ENCODE assay signal across 30 mouse cellular contexts in genomic region chr10:10215376-10215775, GRCm38 (mm10).
A peak's percentile ranks its signal among the peaks of the same experiment; 100 is the strongest.
DNase-seq lines count a peak whose midpoint lies in the region; ATAC-seq and TF ChIP-seq lines count a peak whose summit lies in the region.
"Had no signal": no experiment of that assay in that cellular context is flagged by ENCODE, and none has a peak within 500 bp of the region (broad histone marks: within the 10 kb centered on the region; RNA-seq: fewer than 3 reads in every experiment).

No protein-coding gene starts in this region.

- no peaks in the 10 kb centered on the region for H3K27me3 ChIP-seq in hindbrain, postnatal 0 days (ENCODE audit: insufficient read depth, low read length)
- H3K27me3 ChIP-seq in hindbrain, embryonic 13.5 days, result no peaks in the 10 kb centered on the region
- no peaks in the 10 kb centered on the region for H3K27me3 ChIP-seq in midbrain, embryonic 16.5 days (ENCODE audit: control insufficient read depth, insufficient read depth, low read depth, low read length)
- H3K27me3 ChIP-seq in midbrain, embryonic 11.5 days (ENCODE audit: control insufficient read depth, insufficient read depth, low read length), result no peaks in the 10 kb centered on the region
- H3K27me3 ChIP-seq in midbrain, postnatal 0 days (ENCODE audit: insufficient read depth, low read length), result no peaks in the 10 kb centered on the region
- H3K27me3 ChIP-seq: embryonic facial prominence, embryonic 15.5 days; hindbrain, embryonic 12.5 days; liver, embryonic 13.5 days; neural tube, embryonic 15.5 days had no signal

- H3K4me1 ChIP-seq in hindbrain, postnatal 0 days (ENCODE audit: insufficient read depth, low read length), result no peaks in the 10 kb centered on the region
- 0 out of 2 replicates have a peak, but pooled peaks cover 3% of the 10 kb centered on the region for H3K4me1 ChIP-seq in hindbrain, embryonic 13.5 days (replicated peaks)
- H3K4me1 ChIP-seq in midbrain, embryonic 16.5 days (ENCODE audit: control insufficient read depth, insufficient read depth, low read length), result peaks cover 6% of the 10 kb centered on the region; the same call in 1 of the 2 replicates
- no peaks in the 10 kb centered on the region for H3K4me1 ChIP-seq in midbrain, embryonic 11.5 days (ENCODE audit: control insufficient read depth, insufficient read depth, low read length)
- no peaks in the 10 kb centered on the region for H3K4me1 ChIP-seq in midbrain, postnatal 0 days (ENCODE audit: insufficient read depth, low read length)
- H3K4me1 ChIP-seq: embryonic facial prominence, embryonic 10.5 days; embryonic facial prominence, embryonic 15.5 days; hindbrain, embryonic 12.5 days; liver, embryonic 13.5 days; neural tube, embryonic 15.5 days had no signal

- no peaks in the 10 kb centered on the region for H3K9me3 ChIP-seq in hindbrain, postnatal 0 days (ENCODE audit: low read length)
- H3K9me3 ChIP-seq in hindbrain, embryonic 13.5 days, result no peaks in the 10 kb centered on the region
- no peaks in the 10 kb centered on the region for H3K9me3 ChIP-seq in midbrain, embryonic 16.5 days (replicated peaks; ENCODE audit: control insufficient read depth, low read length, poor library complexity, severe bottlenecking)
- H3K9me3 ChIP-seq in midbrain, embryonic 11.5 days (ENCODE audit: control insufficient read depth, low read length), result no peaks in the 10 kb centered on the region
- H3K9me3 ChIP-seq in midbrain, postnatal 0 days (ENCODE audit: low read length), result no peaks in the 10 kb centered on the region
- H3K9me3 ChIP-seq: embryonic facial prominence, embryonic 10.5 days; embryonic facial prominence, embryonic 15.5 days; hindbrain, embryonic 12.5 days; liver, embryonic 13.5 days; neural tube, embryonic 15.5 days had no signal

- H3K9ac ChIP-seq in hindbrain, postnatal 0 days (replicated peaks; ENCODE audit: low read length), result no peak overlapping the region
- H3K9ac ChIP-seq in hindbrain, embryonic 13.5 days, result no peak overlapping the region
- no peak overlapping the region for H3K9ac ChIP-seq in midbrain, embryonic 16.5 days (ENCODE audit: low read depth, low read length)
- H3K9ac ChIP-seq in midbrain, embryonic 11.5 days (ENCODE audit: low read length), result no peak overlapping the region
- no peak overlapping the region for H3K9ac ChIP-seq in midbrain, postnatal 0 days (replicated peaks; ENCODE audit: low read length, poor library complexity, severe bottlenecking)
- H3K9ac ChIP-seq: embryonic facial prominence, embryonic 15.5 days; hindbrain, embryonic 12.5 days; liver, embryonic 13.5 days; neural tube, embryonic 15.5 days had no signal

- 39% methylated on average over 5 of the region's 5 CpGs for WGBS in hindbrain, postnatal 0 days
- 53% methylated on average over 5 of the region's 5 CpGs for WGBS in hindbrain, embryonic 13.5 days
- 46% methylated on average over 5 of the region's 5 CpGs for WGBS in midbrain, embryonic 16.5 days
- 63% methylated on average over 5 of the region's 5 CpGs for WGBS in midbrain, embryonic 11.5 days
- WGBS in midbrain, postnatal 0 days, result 40% methylated on average over 5 of the region's 5 CpGs

- 0 out of 2 replicates have a peak, but pooled peaks have one; percentile 38 for ATAC-seq in hindbrain, postnatal 0 days
- no peak for ATAC-seq in hindbrain, embryonic 13.5 days (ENCODE audit: low FRiP score)
- ATAC-seq in midbrain, embryonic 16.5 days, result peak; percentile 58; the same call in 1 of the 2 replicates
- ATAC-seq in midbrain, embryonic 11.5 days (ENCODE audit: low FRiP score), result no peak
- peak; percentile 75; the same call in 1 of the 2 replicates for ATAC-seq in midbrain, postnatal 0 days (ENCODE audit: low FRiP score)
- ATAC-seq: intestine, postnatal 0 days had no signal

- H3K4me2 ChIP-seq in hindbrain, postnatal 0 days (ENCODE audit: low read depth, low read length), result no peak overlapping the region
- no peak overlapping the region for H3K4me2 ChIP-seq in hindbrain, embryonic 13.5 days
- H3K4me2 ChIP-seq in midbrain, embryonic 16.5 days (ENCODE audit: low read length), result no peak overlapping the region
- no peak overlapping the region for H3K4me2 ChIP-seq in midbrain, embryonic 11.5 days
- no peak overlapping the region for H3K4me2 ChIP-seq in midbrain, postnatal 0 days (ENCODE audit: low read depth, low read length, poor library complexity, severe bottlenecking)
- H3K4me2 ChIP-seq: embryonic facial prominence, embryonic 15.5 days; heart, embryonic 11.5 days; hindbrain, embryonic 12.5 days; liver, embryonic 13.5 days; neural tube, embryonic 15.5 days had no signal

- no peaks in the 10 kb centered on the region for H3K36me3 ChIP-seq in hindbrain, postnatal 0 days (ENCODE audit: insufficient read depth, low read length)
- H3K36me3 ChIP-seq in hindbrain, embryonic 13.5 days, result no peaks in the 10 kb centered on the region
- no peaks in the 10 kb centered on the region for H3K36me3 ChIP-seq in midbrain, embryonic 16.5 days (ENCODE audit: control insufficient read depth, insufficient read depth, low read length)
- no peaks in the 10 kb centered on the region for H3K36me3 ChIP-seq in midbrain, embryonic 11.5 days (ENCODE audit: control insufficient read depth, insufficient read depth, low read length)
- H3K36me3 ChIP-seq in midbrain, postnatal 0 days (ENCODE audit: insufficient read depth, low read length), result no peaks in the 10 kb centered on the region
- H3K36me3 ChIP-seq: embryonic facial prominence, embryonic 10.5 days; embryonic facial prominence, embryonic 15.5 days; hindbrain, embryonic 12.5 days; liver, embryonic 13.5 days; neural tube, embryonic 15.5 days had no signal

- no peak overlapping the region for H3K27ac ChIP-seq in hindbrain, postnatal 0 days
- H3K27ac ChIP-seq in hindbrain, embryonic 13.5 days, result no peak overlapping the region
- H3K27ac ChIP-seq in midbrain, embryonic 16.5 days (ENCODE audit: low read length), result peak overlapping the region; percentile 50; the same call in 1 of the 2 replicates
- no peak overlapping the region for H3K27ac ChIP-seq in midbrain, embryonic 11.5 days (ENCODE audit: low read depth, low read length)
- peak overlapping the region; percentile 38; the same call in 1 of the 2 replicates for H3K27ac ChIP-seq in midbrain, postnatal 0 days (ENCODE audit: low read depth, low read length)
- H3K27ac ChIP-seq: embryonic facial prominence, embryonic 10.5 days; embryonic facial prominence, embryonic 15.5 days; hindbrain, embryonic 12.5 days; left cerebral cortex, adult 2 months; liver, embryonic 13.5 days; macrophage; neural tube, embryonic 15.5 days had no signal

- no peak for TF ChIP-seq POLR2A in brain, embryonic 14.5 days (IDR thresholded peaks at IDR 0.05; ENCODE audit: borderline replicate concordance, extremely low read depth, insufficient read depth, insufficient read length, poor library complexity, severe bottlenecking)

- no peak overlapping the region for H3K4me3 ChIP-seq in hindbrain, postnatal 0 days (ENCODE audit: low read length)
- H3K4me3 ChIP-seq in hindbrain, embryonic 13.5 days, result no peak overlapping the region
- H3K4me3 ChIP-seq in midbrain, embryonic 16.5 days (ENCODE audit: low read depth, low read length), result no peak overlapping the region
- H3K4me3 ChIP-seq in midbrain, embryonic 11.5 days (ENCODE audit: low read depth, low read length), result no peak overlapping the region
- no peak overlapping the region for H3K4me3 ChIP-seq in midbrain, postnatal 0 days (ENCODE audit: low read depth, low read length)
- H3K4me3 ChIP-seq: embryonic facial prominence, embryonic 10.5 days; embryonic facial prominence, embryonic 15.5 days; hindbrain, embryonic 12.5 days; left cerebral cortex, adult 2 months; liver, embryonic 13.5 days; neural tube, embryonic 15.5 days had no signal

- no peak for DNase-seq in hindbrain, postnatal 0 days (ENCODE audit: low spot score)
- no peak for DNase-seq in midbrain, embryonic 11.5 days (ENCODE audit: low spot score, missing footprints)
- peak; percentile 54 for DNase-seq in brain, embryonic 14.5 days (ENCODE audit: low read depth)
- no peak for DNase-seq in midbrain, postnatal 0 days (ENCODE audit: low spot score)
- no peak for DNase-seq in spleen, postnatal 10 days (ENCODE audit: low spot score in 2 of 2)
- DNase-seq: adrenal gland, postnatal 25 days; B cell, adult 2 months; cerebellum, adult 8-10 months; cerebellum, postnatal 25 days; gastrocnemius, postnatal 36 days; heart, adult 18-20 months; heart, postnatal 36 days; kidney, adult 9 months; kidney, postnatal 14 days; left cerebral cortex, postnatal 4 days; liver, embryonic 13.5 days; lung, adult 2 months; lung, postnatal 10 days; thymus, adult 18-20 months; thymus, postnatal 25 days had no signal

- TF ChIP-seq CTCF in hindbrain, postnatal 0 days (IDR thresholded peaks at IDR 0.05; ENCODE audit: low read depth), result no peak
- no peak for TF ChIP-seq CTCF in brain, embryonic 14.5 days (IDR thresholded peaks at IDR 0.05; ENCODE audit: borderline replicate concordance, extremely low read depth, insufficient read depth, insufficient read length)
- TF ChIP-seq CTCF in midbrain, postnatal 0 days (IDR thresholded peaks at IDR 0.05), result no peak

Comparison
In these comparisons a context has a peak if more than half of its experiments do, and no peak if none do; other contexts are left out.
1. ATAC-seq: peak in hindbrain, postnatal 0 days (single experiment), midbrain, embryonic 16.5 days (single experiment) and midbrain, postnatal 0 days (single experiment); none in hindbrain, embryonic 13.5 days (single experiment) and midbrain, embryonic 11.5 days (single experiment).
2. H3K27ac ChIP-seq: peak in midbrain, embryonic 16.5 days (single experiment) and midbrain, postnatal 0 days (single experiment); none in hindbrain, postnatal 0 days (single experiment), hindbrain, embryonic 13.5 days (single experiment) and midbrain, embryonic 11.5 days (single experiment).